Mouse (Mus musculus) heart, embryonic 13.5 days (tissue): Measurements from ENCODE around the gene Ctcfl. TPM values are rescaled to one million over a fixed set of nuclear protein-coding genes. Genes with fewer than 3 reads are reported as not detected.

ENCODE experiments used
- ATAC-seq: fragments of 200-750 bp; cut with Nextera tagmentation; 2 replicates; pipeline ENCODE4 v1.8.0; 2017; ENCODE audit warnings: moderate TSS enrichment; ENCODE audit not compliant: insufficient number of reproducible peaks, low FRiP score, low TSS enrichment; ENCODE audit errors: extremely low read depth
- H3K27ac ChIP-seq: fragments of 300-500 bp; sonication (generic); replicated peaks from 2 replicates; pipeline ENCODE4 v1.5.1; 2015; ENCODE audit warnings: moderate library complexity, mild to moderate bottlenecking, inconsistent platforms
- H3K27me3 ChIP-seq: fragments of 300-500 bp; sonication (generic); replicated peaks from 2 replicates; pipeline ENCODE4 v1.6.1; 2015; ENCODE audit warnings: mild to moderate bottlenecking, inconsistent platforms
- H3K36me3 ChIP-seq: fragments of 300-500 bp; sonication (generic); 2 replicates; pipeline ENCODE4 v1.6.1; 2015; ENCODE audit warnings: mild to moderate bottlenecking, inconsistent platforms
- H3K4me1 ChIP-seq: fragments of 300-500 bp; sonication (generic); 2 replicates; pipeline ENCODE4 v1.6.1; 2015; ENCODE audit warnings: inconsistent platforms
- H3K4me2 ChIP-seq: fragments of 300-500 bp; sonication (generic); 2 replicates; pipeline ENCODE4 v1.6.1; 2015; ENCODE audit warnings: inconsistent platforms, mild to moderate bottlenecking, moderate library complexity
- H3K4me3 ChIP-seq: fragments of 300-500 bp; sonication (generic); 2 replicates; pipeline ENCODE4 v1.5.1; 2015; ENCODE audit warnings: moderate library complexity, mild to moderate bottlenecking, inconsistent platforms
- H3K9ac ChIP-seq: fragments of 300-500 bp; sonication (generic); 2 replicates; pipeline ENCODE4 v1.6.1; 2015; ENCODE audit warnings: inconsistent platforms, mild to moderate bottlenecking, moderate library complexity
- H3K9me3 ChIP-seq: fragments of 300-500 bp; sonication (generic); 2 replicates; pipeline ENCODE4 v1.6.1; 2016; ENCODE audit warnings: inconsistent platforms
- WGBS: fragments of 180-500 bp; shearing (Covaris S2); methylation state at CpG from one replicate; pipeline ENCODE4 v1.1.7; 2015; ENCODE audit warnings: mixed read lengths; 5-methylcytosine and 5-hydroxymethylcytosine counted together
- polyA plus RNA-seq: library from polyadenylated mRNA; unstranded; fragments of >200 nt; fragmentation: Nextera tagmentation; extraction: Ambion mirVana; gene quantifications from 2 replicates; pipeline ENCODE4 v1.2.1, GENCODE M21; 2015

Ctcfl gene
- polyA plus RNA-seq, 1 experiment from 2014 or later = 0.70 TPM

DNA sequence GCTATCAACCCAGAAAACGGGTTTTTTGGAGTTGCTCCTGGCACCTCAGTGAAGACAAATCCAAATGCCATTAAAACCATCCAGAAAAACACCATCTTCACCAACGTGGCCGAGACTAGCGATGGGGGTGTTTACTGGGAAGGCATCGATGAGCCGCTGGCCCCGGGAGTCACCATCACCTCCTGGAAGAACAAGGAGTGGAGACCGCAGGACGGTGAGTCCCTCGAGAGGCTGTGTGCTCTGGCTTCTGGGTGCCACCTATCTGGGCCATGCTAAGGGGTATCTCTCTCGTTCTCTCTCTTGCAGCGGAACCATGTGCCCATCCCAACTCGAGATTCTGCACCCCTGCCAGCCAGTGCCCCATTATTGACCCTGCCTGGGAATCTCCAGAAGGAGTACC is 37.6 kb upstream of the Ctcfl start:
- no peaks in the 10 kb centered on the region for H3K36me3 ChIP-seq
- no peak for ATAC-seq
- no peak overlapping the region for H3K27ac ChIP-seq
- H3K27me3 ChIP-seq = no peaks in the 10 kb centered on the region
- H3K4me3 ChIP-seq = no peak overlapping the region
- H3K4me2 ChIP-seq = no peak overlapping the region
- peaks cover 22% of the 10 kb centered on the region for H3K4me1 ChIP-seq
- H3K9ac ChIP-seq = no peak overlapping the region
- H3K9me3 ChIP-seq = no peaks in the 10 kb centered on the region
- 81% methylated on average over 13 of the region's 13 CpGs for WGBS

DNA sequence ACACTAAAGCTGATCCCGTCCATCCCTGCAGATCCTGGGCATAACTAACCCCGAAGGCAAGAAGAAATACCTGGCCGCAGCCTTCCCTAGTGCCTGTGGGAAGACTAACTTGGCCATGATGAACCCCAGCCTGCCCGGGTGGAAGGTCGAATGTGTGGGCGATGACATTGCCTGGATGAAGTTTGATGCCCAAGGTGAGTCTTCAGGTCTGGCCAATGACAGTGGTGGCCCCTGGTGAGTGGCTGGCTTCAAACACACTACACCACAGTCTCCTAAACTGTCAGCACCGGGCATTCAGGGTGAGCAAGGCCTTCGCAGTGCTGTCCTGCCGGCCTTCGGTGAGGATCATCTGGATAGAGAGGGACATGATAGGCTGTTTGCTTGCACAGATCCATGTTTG is 36.6 kb upstream of the Ctcfl start:
- peaks cover 31% of the 10 kb centered on the region for H3K4me1 ChIP-seq
- no peaks in the 10 kb centered on the region for H3K36me3 ChIP-seq
- H3K4me2 ChIP-seq = no peak overlapping the region
- WGBS = 80% methylated on average over 10 of the region's 10 CpGs
- ATAC-seq = no peak
- no peak overlapping the region for H3K27ac ChIP-seq
- H3K9ac ChIP-seq = no peak overlapping the region
- no peaks in the 10 kb centered on the region for H3K9me3 ChIP-seq
- H3K27me3 ChIP-seq = no peaks in the 10 kb centered on the region
- no peak overlapping the region for H3K4me3 ChIP-seq

DNA sequence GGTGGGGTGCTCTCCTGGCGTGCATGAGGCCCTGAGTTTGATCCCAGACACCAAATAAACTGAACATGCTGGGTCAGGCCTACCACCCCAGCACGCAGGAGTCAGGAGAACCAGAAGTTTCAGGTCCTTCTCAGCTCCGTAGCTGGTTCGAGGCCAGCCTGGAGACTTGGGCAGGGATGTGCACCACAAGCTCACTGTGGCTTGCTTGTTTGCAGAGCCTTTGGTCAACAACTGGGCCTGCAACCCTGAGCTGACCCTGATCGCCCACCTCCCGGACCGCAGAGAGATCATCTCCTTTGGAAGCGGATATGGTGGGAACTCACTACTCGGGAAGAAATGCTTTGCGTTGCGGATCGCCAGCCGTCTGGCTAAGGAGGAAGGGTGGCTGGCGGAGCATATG is 35.6 kb upstream of the Ctcfl start:
- H3K4me2 ChIP-seq = no peak overlapping the region
- no peak for ATAC-seq
- H3K36me3 ChIP-seq = no peaks in the 10 kb centered on the region
- no peaks in the 10 kb centered on the region for H3K9me3 ChIP-seq
- H3K4me1 ChIP-seq = peaks cover 31% of the 10 kb centered on the region
- WGBS = 87% methylated on average over 14 of the region's 14 CpGs
- H3K9ac ChIP-seq = no peak overlapping the region
- H3K27me3 ChIP-seq = no peaks in the 10 kb centered on the region
- no peak overlapping the region for H3K27ac ChIP-seq
- H3K4me3 ChIP-seq = no peak overlapping the region

DNA sequence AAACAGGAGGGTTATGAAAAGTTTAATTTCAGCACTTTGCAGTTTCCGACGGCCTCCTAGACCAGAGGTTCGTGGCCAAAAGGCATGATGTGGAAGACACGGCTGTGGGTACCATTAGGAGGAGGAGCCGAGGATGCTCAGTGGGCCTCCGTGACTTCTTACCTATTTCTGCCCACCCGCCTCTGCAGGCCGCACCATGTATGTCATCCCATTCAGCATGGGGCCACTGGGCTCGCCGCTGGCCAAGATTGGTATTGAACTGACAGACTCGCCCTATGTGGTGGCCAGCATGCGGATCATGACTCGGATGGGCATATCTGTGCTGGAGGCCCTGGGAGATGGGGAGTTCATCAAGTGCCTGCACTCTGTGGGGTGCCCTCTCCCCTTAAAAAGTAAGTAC is 35.2 kb upstream of the Ctcfl start:
- Histone ChIP-seq H3K4me3 (no peak overlapping the region), H3K36me3 (no peaks in the 10 kb centered on the region), H3K9ac (no peak overlapping the region), H3K9me3 (no peaks in the 10 kb centered on the region), H3K4me1 (peaks cover 26% of the 10 kb centered on the region), H3K4me2 (no peak overlapping the region), H3K27ac (no peak overlapping the region), H3K27me3 (no peaks in the 10 kb centered on the region)
- no peak for ATAC-seq
- 84% methylated on average over 13 of the region's 13 CpGs for WGBS

DNA sequence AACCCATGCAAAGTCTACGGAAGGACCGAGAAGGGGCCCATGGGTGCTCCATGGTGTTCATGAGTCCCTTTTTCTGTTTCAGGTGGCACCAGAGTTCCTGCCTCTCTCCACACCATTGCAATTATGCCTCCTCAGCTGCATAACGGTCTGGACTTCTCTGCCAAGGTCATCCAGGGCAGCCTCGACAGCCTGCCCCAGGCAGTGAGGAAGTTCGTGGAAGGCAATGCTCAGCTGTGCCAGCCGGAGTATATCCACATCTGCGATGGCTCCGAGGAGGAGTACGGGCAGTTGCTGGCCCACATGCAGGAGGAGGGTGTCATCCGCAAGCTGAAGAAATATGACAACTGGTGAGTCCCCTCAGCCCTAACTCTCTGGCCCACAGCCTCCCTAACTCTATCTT is 33.9 kb upstream of the Ctcfl start:
- WGBS = 66% methylated on average over 10 of the region's 10 CpGs

DNA sequence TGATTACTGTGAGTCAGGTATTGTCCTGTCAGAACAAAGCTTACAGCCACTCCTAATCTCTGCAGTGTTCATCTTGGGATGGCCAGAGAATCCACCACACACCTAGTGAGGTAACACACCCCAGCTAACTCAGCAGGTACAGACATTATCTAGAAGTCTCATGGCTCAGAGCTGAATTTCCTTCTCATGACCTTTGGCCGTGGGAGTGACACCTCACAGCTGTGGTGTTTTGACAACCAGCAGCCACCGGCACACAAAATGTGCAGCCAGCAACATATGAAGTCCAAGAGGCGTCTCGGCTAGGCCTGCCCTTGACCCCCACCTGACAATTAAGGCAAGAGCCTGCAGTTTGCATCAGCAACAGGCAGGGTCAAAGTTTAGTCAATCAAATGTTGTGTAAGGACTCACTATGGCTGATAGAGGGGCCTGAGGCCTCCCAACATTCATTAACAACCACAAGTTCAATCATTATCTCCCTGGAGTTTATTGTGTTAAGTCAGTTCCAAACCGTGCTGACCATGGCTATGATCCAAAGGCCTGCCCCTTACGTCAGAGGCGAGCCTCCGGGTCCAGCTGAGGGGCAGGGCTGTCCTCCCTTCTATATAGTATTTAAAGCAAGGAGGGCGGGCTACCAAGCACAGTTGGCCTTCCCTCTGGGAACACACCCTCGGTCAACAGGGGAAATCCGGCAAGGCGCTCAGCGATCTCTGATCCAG is 33.3 kb upstream of the Ctcfl start, which contains the start of gene Pck1:
Gene Pck1 (plus strand): TSS at position 613 of the 716 bp plus-strand sequence.
- Histone ChIP-seq H3K4me2 (no peak within 1 kb of the TSS), H3K27me3 (no peaks in the 10 kb centered on the region; the same call in 1 of the 2 replicates), H3K4me1 (peaks cover 24% of the 10 kb centered on the region), H3K9me3 (no peaks in the 10 kb centered on the region), H3K9ac (no peak within 1 kb of the TSS), H3K27ac (no peak within 1 kb of the TSS), H3K36me3 (no peaks in the 10 kb centered on the region), H3K4me3 (no peak within 1 kb of the TSS)
- WGBS = 58% methylated on average over 13 of the region's 13 CpGs
- ATAC-seq = no peak

More for the DNA sequence above, 33.9 kb upstream of the Ctcfl start:
- Histone ChIP-seq H3K9me3 (no peaks in the 10 kb centered on the region), H3K36me3 (no peaks in the 10 kb centered on the region), H3K27me3 (no peaks in the 10 kb centered on the region; the same call in 1 of the 2 replicates), H3K4me1 (peaks cover 24% of the 10 kb centered on the region), H3K4me2 (no peak overlapping the region), H3K9ac (no peak overlapping the region), H3K4me3 (no peak overlapping the region), H3K27ac (no peak overlapping the region)
- no peak for ATAC-seq

DNA sequence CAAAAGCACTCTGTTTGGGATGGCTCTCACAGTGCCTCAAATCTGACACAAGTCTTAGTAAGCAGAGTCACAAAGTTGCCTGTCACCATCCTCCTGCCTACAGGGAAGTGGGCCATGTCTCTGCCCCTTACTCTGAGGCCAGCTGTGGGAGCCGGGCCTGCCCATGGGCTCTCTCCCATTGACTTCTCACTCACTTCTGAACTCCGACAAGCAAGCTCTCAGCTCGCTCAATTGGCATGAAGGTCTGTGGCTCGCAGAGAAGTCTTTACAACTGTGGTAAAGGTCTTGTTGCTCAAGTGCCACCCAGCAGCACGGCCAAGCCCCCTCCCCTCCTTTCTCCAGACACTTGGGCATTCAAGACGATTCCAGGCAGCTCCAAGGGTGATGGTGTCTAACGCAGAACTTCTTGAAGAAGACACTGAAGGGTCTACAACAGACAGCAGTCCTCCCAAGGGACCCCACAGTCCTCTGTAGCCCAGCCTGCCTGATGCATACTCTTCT is 32.5 kb upstream of the Ctcfl start:
- ATAC-seq = no peak
- H3K4me2 ChIP-seq = no peak overlapping the region
- H3K27me3 ChIP-seq = peaks cover 4% of the 10 kb centered on the region; the same call in 1 of the 2 replicates
- H3K4me1 ChIP-seq = peaks cover 24% of the 10 kb centered on the region
- no peak overlapping the region for H3K27ac ChIP-seq
- 76% methylated on average over 7 of the region's 7 CpGs for WGBS
- H3K9me3 ChIP-seq = no peaks in the 10 kb centered on the region
- no peaks in the 10 kb centered on the region for H3K36me3 ChIP-seq
- no peak overlapping the region for H3K4me3 ChIP-seq
- H3K9ac ChIP-seq = no peak overlapping the region

DNA sequence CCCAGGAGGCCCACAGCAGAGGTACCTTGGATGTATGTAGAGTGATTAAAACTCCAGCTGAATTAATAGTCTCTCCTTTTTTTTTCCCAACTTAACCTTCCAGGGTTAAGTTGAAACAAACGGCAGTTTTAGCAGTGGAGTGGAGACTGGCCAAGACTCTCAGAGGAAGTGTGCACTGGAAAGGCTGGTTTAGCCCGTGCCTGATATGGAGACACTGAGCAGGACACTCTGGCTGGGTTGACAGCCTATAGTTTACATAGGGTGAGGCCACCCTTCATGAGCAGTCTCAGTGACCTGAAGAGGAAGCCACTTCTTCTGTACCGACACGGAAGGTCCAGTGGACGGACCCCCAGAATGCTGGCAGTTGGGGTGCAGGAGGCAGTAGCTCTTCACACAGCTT is 32.0 kb upstream of the Ctcfl start:
- no peak overlapping the region for H3K9ac ChIP-seq
- H3K36me3 ChIP-seq = no peaks in the 10 kb centered on the region
- no peak overlapping the region for H3K4me3 ChIP-seq
- 56% methylated on average over 5 of the region's 5 CpGs for WGBS
- H3K27me3 ChIP-seq = peaks cover 5% of the 10 kb centered on the region; the same call in 1 of the 2 replicates
- H3K27ac ChIP-seq = no peak overlapping the region
- no peak overlapping the region for H3K4me2 ChIP-seq
- peaks cover 24% of the 10 kb centered on the region for H3K4me1 ChIP-seq
- no peak for ATAC-seq
- H3K9me3 ChIP-seq = no peaks in the 10 kb centered on the region

DNA sequence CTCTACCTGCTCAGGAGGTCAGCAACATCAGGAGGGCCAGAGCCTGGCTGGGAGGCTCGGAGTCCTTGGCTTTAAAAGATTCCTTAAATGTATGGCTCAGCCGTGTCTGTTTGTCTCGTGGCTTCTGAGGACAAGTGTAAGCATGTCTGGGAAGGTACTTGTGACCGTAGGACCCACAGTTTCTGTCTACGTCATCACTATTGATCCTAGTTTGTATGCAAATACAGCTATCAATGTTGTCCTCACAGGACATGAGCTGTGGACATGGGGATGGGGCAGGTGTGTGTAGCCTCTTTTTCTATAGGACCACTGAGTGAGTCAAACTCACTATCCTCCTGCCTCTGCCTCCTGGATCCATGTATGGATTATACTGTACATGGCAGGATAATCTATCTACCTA is 28.7 kb upstream of the Ctcfl start:
- Histone ChIP-seq H3K4me1 (peaks cover 20% of the 10 kb centered on the region), H3K27ac (no peak overlapping the region), H3K9me3 (no peaks in the 10 kb centered on the region), H3K36me3 (no peaks in the 10 kb centered on the region), H3K9ac (no peak overlapping the region), H3K27me3 (peaks cover 32% of the 10 kb centered on the region), H3K4me2 (no peak overlapping the region), H3K4me3 (no peak overlapping the region)
- no peak for ATAC-seq
- 76% methylated on average over 5 of the region's 5 CpGs for WGBS

DNA sequence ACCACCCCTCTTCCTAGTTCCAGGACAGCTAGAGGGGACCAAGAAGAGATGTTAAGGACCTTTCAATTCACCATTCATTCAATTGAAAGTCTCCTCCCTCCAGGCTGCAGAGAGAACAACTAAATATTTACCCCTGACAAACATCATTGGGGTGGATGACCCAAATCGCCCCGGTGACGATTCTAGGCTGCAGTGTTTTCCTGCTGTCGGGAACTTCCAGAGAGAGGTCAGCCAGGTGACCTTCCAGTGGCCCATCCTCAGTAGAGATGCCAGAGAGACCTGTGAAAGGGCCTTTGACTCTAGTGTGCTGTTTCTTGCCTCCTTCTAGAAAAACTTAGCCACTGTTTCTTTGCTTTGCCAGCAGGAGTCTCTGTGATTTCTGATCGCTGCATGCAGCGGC is 27.4 kb upstream of the Ctcfl start:
- H3K9ac ChIP-seq = no peak overlapping the region
- H3K36me3 ChIP-seq = no peaks in the 10 kb centered on the region
- H3K4me2 ChIP-seq = no peak overlapping the region
- H3K4me1 ChIP-seq = peaks cover 7% of the 10 kb centered on the region
- ATAC-seq = no peak
- no peaks in the 10 kb centered on the region for H3K9me3 ChIP-seq
- H3K4me3 ChIP-seq = no peak overlapping the region
- no peak overlapping the region for H3K27ac ChIP-seq
- 81% methylated on average over 6 of the region's 6 CpGs for WGBS
- peaks cover 44% of the 10 kb centered on the region for H3K27me3 ChIP-seq

DNA sequence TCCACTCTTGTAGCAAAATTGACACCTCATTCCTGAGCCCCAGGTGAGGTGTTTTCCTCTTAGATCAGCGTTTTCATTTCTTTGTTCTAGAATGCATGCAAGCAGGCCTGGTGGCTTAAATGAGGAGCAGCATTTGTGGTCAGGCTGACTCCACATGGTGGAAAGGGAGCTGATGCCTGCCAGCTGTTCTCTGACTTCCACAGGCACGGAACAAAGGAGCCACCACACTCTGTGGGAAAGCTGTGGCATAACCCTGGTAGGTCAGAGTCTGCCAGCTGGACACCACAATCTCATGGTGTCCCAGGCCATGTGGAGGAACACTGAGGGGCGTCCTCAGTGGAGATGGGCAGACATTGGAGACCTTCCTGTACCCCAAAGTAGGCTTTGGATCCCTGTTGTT is 26.5 kb upstream of the Ctcfl start:
- no peak overlapping the region for H3K4me3 ChIP-seq
- H3K27me3 ChIP-seq = peaks cover 47% of the 10 kb centered on the region
- no peak overlapping the region for H3K9ac ChIP-seq
- no peaks in the 10 kb centered on the region for H3K36me3 ChIP-seq
- no peak for ATAC-seq
- WGBS = 62% methylated on average over 3 of the region's 3 CpGs
- no peak overlapping the region for H3K4me2 ChIP-seq
- no peaks in the 10 kb centered on the region for H3K4me1 ChIP-seq
- H3K27ac ChIP-seq = no peak overlapping the region
- no peaks in the 10 kb centered on the region for H3K9me3 ChIP-seq

DNA sequence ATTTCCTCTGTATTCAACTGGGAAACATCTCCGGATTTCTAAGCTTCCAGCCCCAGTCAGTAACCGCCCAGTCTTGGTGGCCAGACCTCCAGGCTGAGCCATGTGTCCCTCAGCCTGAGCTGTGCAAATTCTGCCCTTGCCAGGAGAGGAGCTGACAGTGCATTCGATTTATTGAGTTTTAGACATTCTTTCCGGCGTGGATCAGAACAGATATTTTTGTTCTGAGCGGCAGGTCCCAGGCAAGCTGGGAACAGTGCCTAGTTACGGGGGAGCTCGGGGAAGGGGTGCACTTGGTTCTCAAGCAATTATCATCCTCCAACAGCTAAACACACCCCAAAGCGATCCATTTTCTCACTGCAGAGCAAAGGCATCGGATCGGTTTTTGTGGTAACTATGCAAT is 24.3 kb upstream of the Ctcfl start:
- H3K9me3 ChIP-seq = no peaks in the 10 kb centered on the region
- WGBS = 71% methylated on average over 11 of the region's 11 CpGs
- H3K4me1 ChIP-seq = peaks cover 1% of the 10 kb centered on the region; the same call in 1 of the 2 replicates
- H3K27ac ChIP-seq = no peak overlapping the region
- H3K27me3 ChIP-seq = peaks cover 51% of the 10 kb centered on the region
- no peaks in the 10 kb centered on the region for H3K36me3 ChIP-seq
- no peak overlapping the region for H3K9ac ChIP-seq
- no peak for ATAC-seq
- no peak overlapping the region for H3K4me2 ChIP-seq
- no peak overlapping the region for H3K4me3 ChIP-seq
